Mouse (Mus musculus) c-Kit-negative CD71-positive TER-119-positive erythroid progenitor cells, embryonic 14.5 days (primary cell): ENCODE results near the gene Arap1.

Experiments
- DNase-seq: peaks from one replicate; pipeline ENCODE4 v3.0.0-alpha.2; 2013; ENCODE audit warnings: low read depth, low spot score

Arap1 gene

GRCm38 (mm10) chr7:101327263-101327662, 20.6 kb upstream of the Arap1 start:
- no peak for DNase-seq

DNA sequence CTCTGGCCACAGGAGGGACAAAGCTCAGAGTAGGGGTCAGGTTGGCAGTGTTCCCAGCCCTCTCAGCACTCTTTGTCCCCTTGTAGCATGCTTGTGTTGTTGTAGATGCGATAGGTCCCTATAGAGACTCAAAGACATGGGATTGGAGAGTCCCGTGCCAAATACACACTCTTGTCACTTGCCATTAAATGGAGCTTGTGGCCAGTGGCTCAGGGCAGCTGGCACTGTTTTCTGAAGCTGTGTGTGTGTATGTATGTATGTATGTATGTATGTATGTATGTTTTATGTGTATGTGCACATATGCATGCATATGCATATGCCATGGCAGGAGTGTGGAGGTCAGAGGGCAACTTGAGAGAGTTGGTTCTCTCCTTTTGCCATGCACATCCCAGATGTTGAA, 20.1 kb upstream of the Arap1 start:
- DNase-seq = no peak

- DNase-seq = no peak
Observed at GRCm38 (mm10) chr7:101328621-101329158, 19.2 kb upstream of the Arap1 start.

- DNase-seq = no peak
Observed at GRCm38 (mm10) chr7:101329606-101330005, 18.3 kb upstream of the Arap1 start.

DNA sequence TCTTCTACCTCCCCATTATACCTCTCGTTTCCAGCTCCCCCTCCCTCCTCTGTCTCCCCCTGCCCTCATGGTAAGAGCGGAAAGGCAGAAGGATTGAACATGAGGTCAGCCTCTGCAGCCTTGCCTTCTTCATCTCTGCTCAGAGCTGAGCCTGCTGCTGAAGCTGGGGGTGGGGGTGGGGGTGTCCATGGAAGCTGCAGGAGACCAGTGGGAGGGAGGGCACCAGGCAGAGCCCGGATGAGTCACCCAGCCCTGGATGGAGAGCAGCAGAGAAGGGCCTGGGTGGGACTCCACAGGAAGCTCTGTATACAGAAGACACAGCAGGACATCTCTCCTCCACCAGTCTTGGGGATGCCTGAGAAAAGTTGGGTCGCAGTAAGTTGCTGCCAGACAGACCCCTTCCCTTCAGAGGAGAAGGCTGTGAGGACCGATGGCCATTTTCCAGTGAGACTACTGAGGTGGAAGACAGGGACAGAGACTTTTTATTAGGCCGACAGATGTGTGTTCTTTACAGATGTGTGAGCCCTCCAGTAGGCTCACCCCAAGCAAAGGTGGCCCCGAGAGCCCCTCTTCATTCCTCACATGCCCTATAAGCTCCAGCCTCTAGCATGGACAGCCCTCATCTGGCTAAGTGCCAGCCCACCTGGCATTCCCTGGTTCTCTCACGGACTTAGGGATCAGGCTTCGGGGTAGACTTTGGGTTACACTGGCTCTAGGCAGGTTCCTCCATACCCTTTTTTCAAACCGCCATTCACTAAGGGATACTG, 17.6 kb upstream of the Arap1 start:
- no peak for DNase-seq

- DNase-seq = no peak
Observed at GRCm38 (mm10) chr7:101330841-101331173, 17.1 kb upstream of the Arap1 start.

- no peak for DNase-seq
Observed at GRCm38 (mm10) chr7:101332045-101332831, 15.6 kb upstream of the Arap1 start.

- no peak for DNase-seq
Observed at GRCm38 (mm10) chr7:101335228-101335627, 12.6 kb upstream of the Arap1 start.

DNA sequence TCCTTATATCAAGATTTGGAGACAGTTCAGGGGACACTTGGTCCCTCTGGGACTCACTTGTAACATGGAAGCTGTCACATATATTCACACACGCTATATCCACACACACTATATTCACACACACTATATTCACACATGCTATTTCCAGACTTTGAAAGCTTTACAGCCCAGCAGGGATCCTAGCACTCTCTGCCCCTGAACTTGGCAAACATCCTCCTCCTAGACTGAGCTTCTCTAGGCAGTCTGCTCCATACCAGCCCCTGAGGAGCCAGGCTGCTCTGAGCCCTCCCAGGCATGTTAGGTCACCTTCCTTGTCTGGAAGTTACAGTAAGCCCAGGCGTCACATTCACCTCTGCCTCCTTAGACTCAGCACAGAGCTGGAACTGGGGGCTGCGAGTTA, 11.2 kb upstream of the Arap1 start:
- no peak for DNase-seq

DNA sequence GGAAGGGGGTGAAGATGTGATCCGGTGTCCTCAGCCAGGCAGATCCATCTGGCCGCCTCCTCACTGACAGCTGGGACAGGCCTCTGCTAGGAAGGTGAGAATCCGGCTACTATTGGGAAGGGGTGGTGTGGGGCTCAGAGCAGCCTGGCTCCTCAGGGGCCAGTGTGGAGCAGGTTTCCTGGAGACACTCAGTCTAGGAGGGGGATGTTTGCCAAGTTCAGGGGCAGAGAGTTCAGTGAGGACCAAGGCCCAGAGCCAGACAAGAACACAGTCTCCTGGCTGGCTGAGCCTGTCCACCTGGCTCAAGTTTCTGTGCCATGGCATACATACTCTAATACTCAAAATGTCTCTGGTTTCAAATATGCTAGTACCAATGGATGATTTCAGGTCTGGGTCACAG, 10.5 kb upstream of the Arap1 start:
- DNase-seq = no peak

DNA sequence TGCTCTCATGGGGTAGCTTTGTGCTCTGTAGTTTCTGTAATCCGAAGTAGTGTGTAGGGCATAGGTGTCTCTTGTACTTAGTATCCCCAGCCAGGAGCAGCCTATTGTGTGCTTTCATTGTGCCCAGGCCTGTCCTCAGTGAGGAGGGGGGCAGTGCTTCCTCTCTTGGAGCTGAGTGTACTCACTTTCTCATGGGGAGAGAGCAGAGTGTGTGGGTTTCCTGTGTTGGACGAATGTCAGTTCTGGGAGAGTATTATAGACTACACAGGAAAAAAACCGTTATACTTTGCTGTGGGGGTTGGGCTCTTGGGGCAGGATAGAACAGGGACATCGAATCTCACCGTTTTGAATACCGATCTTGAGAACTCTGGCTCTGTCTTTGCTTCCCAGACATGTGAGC, 6.5 kb upstream of the Arap1 start:
- no peak for DNase-seq

DNA sequence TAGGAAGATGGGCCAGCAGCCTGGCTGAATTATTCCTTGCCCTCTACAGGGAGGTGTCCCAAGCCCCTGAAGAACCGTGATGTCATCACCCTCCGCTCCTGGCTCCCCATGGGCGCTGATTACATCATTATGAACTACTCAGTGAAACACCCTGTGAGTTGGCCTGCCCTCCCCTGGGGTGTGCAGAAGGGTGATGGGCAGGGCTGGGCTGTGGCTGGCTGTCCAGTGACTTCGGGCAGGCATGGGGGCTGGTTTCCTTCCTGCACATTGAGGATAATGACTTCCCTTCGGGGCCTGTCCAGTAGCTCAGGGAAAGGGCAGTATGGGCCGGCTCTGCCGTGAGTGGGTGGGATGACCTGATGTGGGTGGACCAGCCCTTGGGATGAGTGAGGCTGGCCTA, 4.7 kb upstream of the Arap1 start:
- DNase-seq = no peak

GRCm38 (mm10) chr7:101344892-101345291, 3.0 kb upstream of the Arap1 start:
- no peak for DNase-seq

DNA sequence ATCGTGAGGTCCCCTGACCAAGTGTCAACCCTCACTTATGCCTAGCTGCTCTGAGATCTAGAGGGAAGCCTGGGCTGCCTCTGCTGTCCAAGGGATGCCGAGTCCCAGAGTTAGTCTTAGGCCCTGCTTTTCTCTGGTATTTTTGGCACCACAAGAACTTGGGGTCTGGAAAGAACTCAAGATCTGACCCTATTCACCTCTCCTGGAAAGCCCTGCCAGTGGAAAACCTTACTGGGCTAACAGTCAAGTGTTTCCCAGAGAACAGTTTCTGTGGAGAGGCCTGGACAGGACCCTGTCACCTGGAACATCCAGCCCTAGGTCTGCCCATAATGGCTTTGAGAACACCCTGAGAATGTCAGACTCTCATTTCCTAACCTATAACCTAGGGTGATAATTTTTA, 876 bp upstream of the Arap1 start:
- no peak for DNase-seq

GRCm38 (mm10) chr7:101348312-101348711, 445 bp downstream of the Arap1 start:
- DNase-seq = no peak

GRCm38 (mm10) chr7:101349861-101350260, 2.0 kb downstream of the Arap1 start:
- no peak for DNase-seq

DNA sequence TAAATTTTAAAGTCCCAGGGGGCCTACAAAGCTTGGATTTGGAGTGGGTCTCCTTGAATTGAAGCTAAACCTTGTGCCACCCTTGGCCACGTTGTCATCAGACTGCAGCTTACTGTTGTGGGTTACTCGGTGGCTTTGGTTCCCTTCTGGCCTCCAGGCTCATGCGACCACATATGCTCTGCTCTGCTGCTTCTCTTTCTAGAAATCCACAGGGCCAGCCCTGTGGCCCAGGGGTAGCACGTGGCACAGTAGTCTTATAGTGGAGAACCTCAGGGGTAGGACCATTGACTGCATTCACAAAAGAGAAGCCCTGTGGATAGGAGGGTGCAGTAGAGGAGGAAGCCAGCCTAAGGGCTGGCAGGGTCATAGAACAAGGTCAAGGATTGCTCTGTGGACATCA, 4.5 kb downstream of the Arap1 start:
- DNase-seq = no peak

- DNase-seq = no peak
Observed at GRCm38 (mm10) chr7:101354423-101354822, 6.6 kb downstream of the Arap1 start.

DNA sequence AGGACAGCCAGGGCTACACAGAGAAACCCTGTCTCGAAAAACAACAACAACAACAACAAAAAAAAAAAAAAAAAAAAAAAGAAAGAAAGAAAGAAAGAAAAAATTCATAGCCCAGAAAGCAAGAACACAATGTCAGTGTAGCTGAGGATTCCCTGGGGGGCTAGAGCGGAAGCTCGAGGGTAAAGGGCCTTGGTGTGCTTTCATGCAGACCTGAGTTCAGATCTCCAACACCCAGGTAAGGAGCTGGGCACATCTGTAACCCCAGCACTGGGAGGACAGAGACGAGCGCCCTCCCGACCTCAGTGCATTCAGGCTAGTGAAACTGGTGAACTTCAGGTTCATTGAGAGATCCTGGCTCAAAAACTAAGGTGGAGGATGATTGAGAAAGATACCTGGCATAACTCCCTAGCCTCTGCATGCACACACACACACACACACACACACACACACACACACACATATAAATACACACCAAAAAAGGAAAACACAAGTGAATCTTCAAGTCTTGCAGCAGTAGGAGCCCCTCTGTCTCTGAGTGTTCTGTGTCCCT, 7.8 kb downstream of the Arap1 start:
- DNase-seq = no peak

GRCm38 (mm10) chr7:101356868-101357267, 9.0 kb downstream of the Arap1 start:
- no peak for DNase-seq

- no peak for DNase-seq
Observed at GRCm38 (mm10) chr7:101360406-101360805, 12.5 kb downstream of the Arap1 start.

DNA sequence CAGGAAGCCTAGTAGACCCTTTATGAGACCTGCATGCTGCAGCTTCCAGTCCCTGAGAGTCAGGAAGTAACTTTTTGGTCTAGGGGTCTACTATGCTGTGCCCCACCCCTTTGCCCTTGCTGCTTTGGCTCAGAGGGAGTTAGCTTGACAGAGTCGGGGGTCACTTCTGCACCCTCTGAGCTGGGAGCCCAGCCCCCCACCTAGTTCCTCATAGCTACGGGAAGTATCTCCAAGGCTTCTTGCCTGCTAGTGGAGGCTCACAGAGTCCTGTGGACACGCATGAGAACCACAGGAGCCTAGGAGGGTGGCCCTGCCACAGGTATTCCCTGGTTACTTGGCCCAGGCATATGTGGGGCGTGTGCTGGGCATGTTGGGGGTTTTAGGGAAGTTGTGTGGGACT, 13.2 kb downstream of the Arap1 start:
- no peak for DNase-seq

DNA sequence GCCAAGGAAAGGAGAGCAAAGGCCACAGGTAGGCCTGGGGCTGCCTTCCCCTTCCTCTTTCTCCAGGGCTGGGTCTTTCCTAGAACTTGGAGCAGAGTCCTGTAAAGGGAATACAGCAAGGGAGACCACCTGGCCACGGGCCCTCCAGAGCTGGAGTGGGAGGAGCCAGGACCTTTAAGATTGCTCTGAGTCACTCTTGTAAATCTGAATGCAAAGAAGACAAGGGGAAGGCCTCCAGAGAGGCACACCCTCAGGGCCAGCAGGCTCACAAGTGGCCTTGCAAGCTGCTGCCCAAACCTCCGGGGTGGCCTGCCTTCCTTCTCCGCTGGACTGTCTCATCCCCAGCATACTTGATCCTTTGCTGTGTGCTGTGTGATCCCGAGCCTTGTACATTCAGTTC, 13.9 kb downstream of the Arap1 start:
- DNase-seq = no peak
